Mouse (Mus musculus): Measurements from ENCODE around the gene Gm10273. TPM values are rescaled to one million over a fixed set of nuclear protein-coding genes. Genes with fewer than 3 reads are reported as not detected.

Gm10273 gene
- polyA plus RNA-seq, 1 experiment from 2014 or later: 1.8 TPM

GRCm38 (mm10) chr10:59440177-59440576 is 44.7 kb downstream of the Gm10273 start:
- WGBS: 51% methylated on average over 6 of the region's 6 CpGs
- no peak overlapping the region for H3K27ac ChIP-seq
- peaks cover 9% of the 10 kb centered on the region; the same call in 1 of the 2 replicates for H3K4me1 ChIP-seq (replicated peaks)
- H3K9ac ChIP-seq (replicated peaks): no peak overlapping the region
- no peaks in the 10 kb centered on the region for H3K9me3 ChIP-seq
- no peak overlapping the region for H3K4me2 ChIP-seq (replicated peaks)
- ATAC-seq: no peak
- no peaks in the 10 kb centered on the region for H3K36me3 ChIP-seq
- no peak overlapping the region for H3K4me3 ChIP-seq (replicated peaks)
- no peaks in the 10 kb centered on the region for H3K27me3 ChIP-seq

- ATAC-seq: no peak
- Histone ChIP-seq H3K27me3 (no peaks in the 10 kb centered on the region), H3K4me3 (replicated peaks) (no peak within 1 kb of the TSS), H3K36me3 (no peaks in the 10 kb centered on the region), H3K4me1 (replicated peaks) (peaks cover 9% of the 10 kb centered on the region; the same call in 1 of the 2 replicates), H3K9me3 (no peaks in the 10 kb centered on the region), H3K4me2 (replicated peaks) (no peak within 1 kb of the TSS), H3K27ac (no peak within 1 kb of the TSS), H3K9ac (replicated peaks) (no peak within 1 kb of the TSS)
- 87% methylated on average over 11 of the region's 11 CpGs for WGBS
Measured at GRCm38 (mm10) chr10:59441735-59442134, 46.3 kb downstream of the Gm10273 start, which contains the start of gene Oit3. TSS of gene Oit3 (minus strand) at chr10:59441778.

GRCm38 (mm10) chr10:59443212-59443611 is 47.8 kb downstream of the Gm10273 start:
- H3K4me3 ChIP-seq (replicated peaks): no peak overlapping the region
- 76% methylated on average over 7 of the region's 7 CpGs for WGBS
- ATAC-seq: no peak
- H3K27me3 ChIP-seq: no peaks in the 10 kb centered on the region
- no peak overlapping the region for H3K9ac ChIP-seq (replicated peaks)
- H3K4me2 ChIP-seq (replicated peaks): no peak overlapping the region
- H3K27ac ChIP-seq: no peak overlapping the region
- no peaks in the 10 kb centered on the region for H3K9me3 ChIP-seq
- peaks cover 9% of the 10 kb centered on the region; the same call in 1 of the 2 replicates for H3K4me1 ChIP-seq (replicated peaks)
- no peaks in the 10 kb centered on the region for H3K36me3 ChIP-seq

GRCm38 (mm10) chr10:59444106-59444505 is 48.7 kb downstream of the Gm10273 start:
- Histone ChIP-seq H3K9me3 (no peaks in the 10 kb centered on the region), H3K4me1 (replicated peaks) (peaks cover 9% of the 10 kb centered on the region; the same call in 1 of the 2 replicates), H3K36me3 (no peaks in the 10 kb centered on the region), H3K27me3 (no peaks in the 10 kb centered on the region), H3K4me3 (replicated peaks) (no peak overlapping the region), H3K27ac (no peak overlapping the region), H3K4me2 (replicated peaks) (no peak overlapping the region), H3K9ac (replicated peaks) (no peak overlapping the region)
- no peak for ATAC-seq
- WGBS: 67% methylated on average over 3 of the region's 3 CpGs

- no peak overlapping the region for H3K27ac ChIP-seq
- 51% methylated on average over 8 of the region's 8 CpGs for WGBS
- H3K9me3 ChIP-seq: no peaks in the 10 kb centered on the region
- ATAC-seq: no peak
- H3K27me3 ChIP-seq: no peaks in the 10 kb centered on the region
- no peak overlapping the region for H3K9ac ChIP-seq (replicated peaks)
- peaks cover 9% of the 10 kb centered on the region; the same call in 1 of the 2 replicates for H3K4me1 ChIP-seq (replicated peaks)
- no peak overlapping the region for H3K4me2 ChIP-seq (replicated peaks)
- H3K36me3 ChIP-seq: no peaks in the 10 kb centered on the region
- H3K4me3 ChIP-seq (replicated peaks): no peak overlapping the region
Measured at GRCm38 (mm10) chr10:59444635-59445034, 49.2 kb downstream of the Gm10273 start.

Other genes starting within 250 kb of the Gm10273 start
- 17.5 and 18.1 TPM in 2 replicates for gene Sept10, start 173.8 kb upstream of the Gm10273 start, polyA plus RNA-seq (2015; fragmentation: Nextera tagmentation; extraction: Ambion mirVana)
- gene Sowahc, start 173.7 kb upstream of the Gm10273 start, polyA plus RNA-seq (2015; fragmentation: Nextera tagmentation; extraction: Ambion mirVana): 14.7 and 16.1 TPM in 2 replicates
- 23.1 and 27.4 TPM in 2 replicates for gene P4ha1, start 72.3 kb upstream of the Gm10273 start, polyA plus RNA-seq (2015; fragmentation: Nextera tagmentation; extraction: Ambion mirVana)
- not detected in 2 replicates for gene Pla2g12b, start 8.0 kb downstream of the Gm10273 start, polyA plus RNA-seq (2015; fragmentation: Nextera tagmentation; extraction: Ambion mirVana)
- 0.16 TPM in 1 of 2 replicates, not detected in the other for gene Oit3, start 46.1 kb downstream of the Gm10273 start, polyA plus RNA-seq (2015; fragmentation: Nextera tagmentation; extraction: Ambion mirVana)
- not detected in 2 replicates for gene Gm10322, start 220.4 kb downstream of the Gm10273 start, polyA plus RNA-seq (2015; fragmentation: Nextera tagmentation; extraction: Ambion mirVana)
- 18.3 and 19.5 TPM in 2 replicates for gene Mcu, start 221.1 kb downstream of the Gm10273 start, polyA plus RNA-seq (2015; fragmentation: Nextera tagmentation; extraction: Ambion mirVana)